Mouse (Mus musculus) ES-E14 (cell line): ENCODE data around the gene Gtf2a1l. TPM values are rescaled to one million over a fixed set of nuclear protein-coding genes. Genes with fewer than 3 reads are reported as not detected.
A peak's percentile ranks its signal among the peaks of the same experiment; 100 is the strongest.

Source experiments
- DNase-seq: peaks from one replicate; pipeline ENCODE4 v3.0.0-alpha.2; 2013; ENCODE audit warnings: low read depth, low spot score
- H3K27ac ChIP-seq: 2 replicates; pipeline ENCODE4 v1.5.1; 2012; ENCODE audit warnings: low read depth, mild to moderate bottlenecking, low read length, moderate library complexity, mixed read lengths; ENCODE audit not compliant: poor library complexity, insufficient read depth, severe bottlenecking
- H3K36me3 ChIP-seq: 2 replicates; pipeline ENCODE4 v1.6.1; 2012; ENCODE audit warnings: mild to moderate bottlenecking, low read length, moderate library complexity, mixed read lengths; ENCODE audit not compliant: control insufficient read depth, poor library complexity, insufficient read depth, severe bottlenecking
- H3K4me1 ChIP-seq, 2 experiments: fragments of 150-350 bp in 1 of 2; sonication (generic) in 1 of 2; 2 replicates each; pipeline ENCODE4 v1.6.1; 2012; ENCODE audit warnings: low read length in 2 of 2, mild to moderate bottlenecking in 1 of 2, mixed read lengths in 1 of 2; ENCODE audit not compliant: control insufficient read depth in 2 of 2, insufficient read depth in 2 of 2, poor library complexity in 1 of 2
- H3K4me3 ChIP-seq, 2 experiments: fragments of 150-350 bp in 1 of 2; sonication (generic) in 1 of 2; 2 replicates each; pipeline ENCODE4 v1.5.1; 2012; ENCODE audit warnings: low read length in 2 of 2, low read depth in 1 of 2, mild to moderate bottlenecking in 1 of 2, mixed read lengths in 1 of 2; ENCODE audit not compliant: insufficient read depth in 1 of 2, poor library complexity in 1 of 2, severe bottlenecking in 1 of 2
- H3K9ac ChIP-seq: 2 replicates; pipeline ENCODE4 v1.6.1; 2012; ENCODE audit warnings: low read depth, mild to moderate bottlenecking, low read length, mixed read lengths; ENCODE audit not compliant: poor library complexity, insufficient read depth, severe bottlenecking
- H3K9me3 ChIP-seq: fragments of 150-350 bp; sonication (generic); 2 replicates; pipeline ENCODE4 v1.6.1; 2012; ENCODE audit warnings: low read depth, mild to moderate bottlenecking, low read length; ENCODE audit not compliant: control insufficient read depth, insufficient read depth
- CHD2 ChIP-seq: IDR thresholded peaks from 2 replicates; pipeline ENCODE4 v1.6.1; 2014; ENCODE audit warnings: mild to moderate bottlenecking, low read depth, low read length, inconsistent platforms
- HCFC1 ChIP-seq: IDR thresholded peaks from 2 replicates; pipeline ENCODE4 v1.6.1; 2012; ENCODE audit warnings: low read length, inconsistent platforms, borderline replicate concordance; ENCODE audit not compliant: insufficient read depth
- MAFK ChIP-seq: IDR thresholded peaks from 2 replicates; pipeline ENCODE4 v1.6.1; 2014; ENCODE audit warnings: mild to moderate bottlenecking, low read depth, low read length, inconsistent platforms; ENCODE audit not compliant: insufficient read depth
- ZC3H11A ChIP-seq: IDR thresholded peaks from 2 replicates; pipeline ENCODE4 v1.6.1; 2012; ENCODE audit warnings: low read depth, mild to moderate bottlenecking, inconsistent platforms, low read length, borderline replicate concordance
- ZNF384 ChIP-seq: IDR thresholded peaks from 2 replicates; pipeline ENCODE4 v1.6.1; 2012; ENCODE audit warnings: low read depth, low read length, inconsistent platforms
- in situ Hi-C, 2 experiments: fragments of 600-800 bp; cut with MboI; formaldehyde crosslinking; loops; one replicate each; pipeline ENCODE4 v1.15.1; 2025; ENCODE audit warnings: low sequenced_read_pairs in 2 of 2, inconsistent platforms in 1 of 2; ENCODE audit not compliant: unreplicated experiment in 2 of 2
- total RNA-seq: library from RNA; depleted of rRNA; stranded (reverse); fragments of 300-350 nt; gene quantifications from 2 replicates; pipeline ENCODE4 v1.2.3, GENCODE M21; 2012

Gtf2a1l gene
- total RNA-seq, 1 experiment, result 0.80 TPM

DNA sequence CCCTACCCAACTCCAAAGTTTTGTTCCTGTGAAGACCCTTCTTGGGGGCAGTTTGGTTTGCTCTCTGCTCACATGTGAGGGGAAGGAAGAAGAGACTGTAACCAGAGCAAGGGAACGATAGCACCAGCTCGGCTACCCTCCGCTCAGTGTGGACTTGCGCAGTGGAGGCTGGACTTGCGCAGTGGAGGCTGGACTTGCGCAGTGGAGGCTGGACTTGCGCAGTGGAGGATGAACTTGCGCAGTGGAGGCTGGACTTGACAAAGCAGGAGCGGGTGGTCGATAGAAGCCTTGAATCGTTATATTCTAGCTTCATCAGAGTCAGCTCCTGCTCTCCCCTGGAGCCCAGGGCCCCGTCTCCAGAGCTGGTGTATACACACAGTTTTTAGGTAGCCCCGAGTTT is 43.1 kb upstream of the Gtf2a1l start:
- in situ Hi-C loops, result no loop called here
- Histone ChIP-seq H3K9ac (peak overlapping the region; percentile 73; the same call in 1 of the 2 replicates), H3K4me3 (peak overlapping the region; percentile 68 to 69), H3K9me3 (no peaks in the 10 kb centered on the region), H3K4me1 (peaks cover 16 to 36% of the 10 kb centered on the region in 2 experiments), H3K36me3 (peaks cover 2% of the 10 kb centered on the region; the same call in 1 of the 2 replicates), H3K27ac (peak overlapping the region; percentile 6; the same call in 1 of the 2 replicates)
- TF ChIP-seq HCFC1 (no peak), ZC3H11A (no peak), ZNF384 (no peak), MAFK (no peak), CHD2 (no peak)
- DNase-seq, result no peak

DNA sequence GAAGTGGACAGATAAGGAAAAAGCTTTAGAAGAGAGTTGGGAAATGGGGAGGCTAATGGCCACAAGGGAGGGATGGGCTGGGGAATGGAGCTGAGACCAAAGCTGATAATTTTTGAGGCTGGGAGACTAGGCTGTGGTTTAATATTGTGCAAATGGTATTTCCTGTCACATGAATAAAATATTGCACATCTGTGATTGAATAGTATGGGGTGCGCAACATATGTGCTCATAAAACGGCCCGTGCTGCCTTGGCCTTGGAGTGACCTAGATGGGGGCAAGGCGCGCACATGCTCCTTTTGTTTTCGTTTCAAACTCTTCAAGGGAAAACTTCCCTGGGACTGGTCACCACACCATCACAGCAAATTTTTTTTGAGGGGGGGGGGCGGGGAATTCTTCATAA is 42.5 kb upstream of the Gtf2a1l start:
- Histone ChIP-seq H3K4me3 (peak overlapping the region; percentile 68 to 69; a peak in 3 of 4 replicates), H3K9me3 (no peaks in the 10 kb centered on the region), H3K27ac (peak overlapping the region; percentile 6; the same call in 1 of the 2 replicates), H3K36me3 (peaks cover 2% of the 10 kb centered on the region; the same call in 1 of the 2 replicates), H3K9ac (peak overlapping the region; percentile 73; the same call in 1 of the 2 replicates), H3K4me1 (peaks cover 16 to 38% of the 10 kb centered on the region in 2 experiments)
- no peak for DNase-seq
- TF ChIP-seq MAFK, result no peak
- no peak for TF ChIP-seq ZC3H11A
- in situ Hi-C loops, result no loop called here

DNA sequence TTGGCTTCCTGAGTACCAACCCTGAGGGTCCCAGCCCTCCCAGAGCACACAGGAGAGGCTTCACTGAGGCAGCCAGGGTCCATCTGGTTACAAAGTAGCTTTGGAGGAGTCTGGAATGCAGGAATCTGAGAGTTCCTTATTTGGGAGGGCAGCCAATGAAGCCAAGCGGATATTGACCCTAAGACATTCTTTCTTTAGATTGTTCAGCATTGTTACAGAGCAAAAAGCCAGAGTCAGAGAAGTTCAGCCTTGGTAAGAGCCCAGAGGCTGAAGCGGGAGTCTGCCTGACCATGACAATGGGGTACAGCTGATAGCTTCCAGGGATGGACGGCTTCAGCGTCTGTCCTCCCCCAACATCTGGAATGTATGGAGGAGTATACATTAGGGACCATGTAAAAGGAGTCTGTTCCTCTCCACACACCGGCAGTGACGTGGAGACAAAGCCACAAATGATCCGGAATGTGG is 42.1 kb upstream of the Gtf2a1l start:
- DNase-seq, result no peak
- TF ChIP-seq HCFC1 (no peak), MAFK (no peak), ZC3H11A (no peak), ZNF384 (no peak), CHD2 (no peak)
- peaks cover 16 to 38% of the 10 kb centered on the region in 2 experiments for H3K4me1 ChIP-seq
- in situ Hi-C loops, result no loop called here
- H3K9ac ChIP-seq, result no peak overlapping the region
- H3K27ac ChIP-seq, result peak overlapping the region; percentile 56; the same call in 1 of the 2 replicates
- H3K4me3 ChIP-seq, result no peak overlapping the region
- H3K9me3 ChIP-seq, result no peaks in the 10 kb centered on the region
- peaks cover 2% of the 10 kb centered on the region; the same call in 1 of the 2 replicates for H3K36me3 ChIP-seq

DNA sequence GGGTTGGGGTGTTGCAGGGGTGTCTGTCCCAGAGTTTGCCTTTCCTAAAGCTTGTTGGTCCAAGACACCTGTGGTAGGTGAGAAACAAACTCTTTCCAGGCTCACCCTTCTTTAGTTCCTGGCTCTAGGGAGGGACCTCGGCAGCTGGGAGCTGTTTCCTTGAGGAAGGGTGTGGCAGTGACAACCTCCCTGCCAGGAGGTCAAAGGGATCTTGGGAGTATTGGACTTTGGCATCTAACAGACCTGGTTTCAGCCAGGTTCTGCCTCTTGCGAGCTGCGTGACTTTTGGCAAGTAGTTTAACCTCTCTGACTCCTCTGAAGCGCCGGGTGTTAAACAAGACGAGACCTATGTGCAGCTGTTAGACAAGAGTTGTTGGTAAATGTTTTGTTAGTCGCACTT is 41.3 kb upstream of the Gtf2a1l start:
- 0 out of 4 replicates have a peak overlapping the region, but pooled peaks of 1 of the 2 experiments have one; percentile 7 for H3K4me3 ChIP-seq
- no peak for TF ChIP-seq HCFC1
- TF ChIP-seq ZC3H11A, result no peak
- TF ChIP-seq MAFK, result no peak
- no peak for TF ChIP-seq CHD2
- no peak for TF ChIP-seq ZNF384
- peak overlapping the region; percentile 56; the same call in 1 of the 2 replicates for H3K27ac ChIP-seq
- DNase-seq, result no peak
- H3K4me1 ChIP-seq, result peaks cover 16 to 38% of the 10 kb centered on the region in 2 experiments
- no peaks in the 10 kb centered on the region for H3K9me3 ChIP-seq
- H3K36me3 ChIP-seq, result peaks cover 2% of the 10 kb centered on the region; the same call in 1 of the 2 replicates
- in situ Hi-C loops, result no loop called here
- no peak overlapping the region for H3K9ac ChIP-seq
